Mouse (Mus musculus) CD4-positive, CD25-positive, alpha-beta regulatory T cell, adult 9 weeks (primary cell): ENCODE data around the gene Tmem192. TPM values are rescaled to one million over a fixed set of nuclear protein-coding genes. Genes with fewer than 3 reads are reported as not detected.

ENCODE experiments used
- polyA plus RNA-seq: library from polyadenylated mRNA; unstranded; fragments of 100-300 nt; shearing (Covaris generic); gene quantifications from one replicate; pipeline ENCODE4 v1.2.1, GENCODE M21; 2017

Tmem192 gene
- 45.8 TPM for polyA plus RNA-seq

GRCm38 (mm10) chr8:64946820-64947697, at the start of gene Tmem192:
Gene Tmem192 (plus strand): TSS chr8:64947185.

GRCm38 (mm10) chr8:64987731-64988130, 40.7 kb downstream of the Tmem192 start, which contains the start of gene Trim75:
Gene Trim75 (minus strand): TSS chr8:64987831.

GRCm38 (mm10) chr8:65018423-65018822, 71.4 kb downstream of the Tmem192 start, which contains the start of the genes Trim61 and Trim60:
Gene Trim61 (minus strand): TSS chr8:65018523.
Gene Trim60 (minus strand): TSS chr8:65018584.

Other genes starting within 250 kb of the Tmem192 start
- gene Msmo1, start 213.4 kb upstream of the Tmem192 start, polyA plus RNA-seq = 74.8 TPM
- gene Klhl2, start 97.2 kb upstream of the Tmem192 start, polyA plus RNA-seq = 2.7 TPM
- not detected for gene Trim75, start 40.6 kb downstream of the Tmem192 start, polyA plus RNA-seq
- gene Trim61, start 71.3 kb downstream of the Tmem192 start, polyA plus RNA-seq = not detected
- not detected for gene Trim60, start 71.4 kb downstream of the Tmem192 start, polyA plus RNA-seq
- gene Apela, start 90.2 kb downstream of the Tmem192 start, polyA plus RNA-seq = not detected
- not detected for gene Gm10663, start 127.8 kb downstream of the Tmem192 start, polyA plus RNA-seq
- gene BC030870, start 182.4 kb downstream of the Tmem192 start, polyA plus RNA-seq = not detected